ENCODE assay signal across 23 mouse cellular contexts in genomic region chr2:135999361-135999760, GRCm38 (mm10). TPM values are rescaled to one million over a fixed set of nuclear protein-coding genes. Genes with fewer than 3 reads are reported as not detected.
DNase-seq lines count a peak whose midpoint lies in the region; ATAC-seq and TF ChIP-seq lines count a peak whose summit lies in the region.
"Had no signal": no experiment of that assay in that cellular context is flagged by ENCODE, and none has a peak within 500 bp of the region (broad histone marks: within the 10 kb centered on the region; RNA-seq: fewer than 3 reads in every experiment).

No protein-coding gene starts in this region.

- 70% methylated on average over 1 of the region's 1 CpGs for WGBS in heart, embryonic 10.5 days
- 61% methylated on average over 1 of the region's 1 CpGs for WGBS in neural tube, embryonic 13.5 days
- WGBS in hindbrain, postnatal 0 days = 70% methylated on average over 1 of the region's 1 CpGs

- H3K9ac ChIP-seq in neural tube, embryonic 13.5 days = no peak overlapping the region
- H3K9ac ChIP-seq in hindbrain, postnatal 0 days (replicated peaks; ENCODE audit: low read length) = no peak overlapping the region
- H3K9ac ChIP-seq: embryonic facial prominence, embryonic 13.5 days; heart, embryonic 13.5 days; neural tube, embryonic 12.5 days had no signal

- no peaks in the 10 kb centered on the region for H3K36me3 ChIP-seq in heart, embryonic 10.5 days
- peaks cover 3% of the 10 kb centered on the region; the same call in 1 of the 2 replicates for H3K36me3 ChIP-seq in neural tube, embryonic 13.5 days
- peaks cover 8% of the 10 kb centered on the region; the same call in 1 of the 2 replicates for H3K36me3 ChIP-seq in hindbrain, postnatal 0 days (ENCODE audit: insufficient read depth, low read length)
- H3K36me3 ChIP-seq: embryonic facial prominence, embryonic 13.5 days; neural tube, embryonic 12.5 days had no signal

- no peaks in the 10 kb centered on the region for H3K9me3 ChIP-seq in heart, embryonic 10.5 days
- H3K9me3 ChIP-seq in neural tube, embryonic 13.5 days = no peaks in the 10 kb centered on the region
- H3K9me3 ChIP-seq in hindbrain, postnatal 0 days (ENCODE audit: low read length) = no peaks in the 10 kb centered on the region
- H3K9me3 ChIP-seq: embryonic facial prominence, embryonic 13.5 days; heart, embryonic 13.5 days; megakaryocyte, embryonic 14.5 days; neural tube, embryonic 12.5 days had no signal

- ATAC-seq in neural tube, embryonic 13.5 days (ENCODE audit: low read depth) = no peak
- no peak; the same call in 1 of the 2 replicates for ATAC-seq in hindbrain, postnatal 0 days
- ATAC-seq in granulocyte monocyte progenitor cell, adult 5-6 weeks (replicated peaks; ENCODE audit: poor library complexity, severe bottlenecking) = no peak
- ATAC-seq: forebrain, embryonic 16.5 days; intestine, postnatal 0 days had no signal

- H3K4me2 ChIP-seq in neural tube, embryonic 13.5 days = peak overlapping the region; percentile 38
- no peak overlapping the region for H3K4me2 ChIP-seq in hindbrain, postnatal 0 days (ENCODE audit: low read depth, low read length)
- H3K4me2 ChIP-seq: embryonic facial prominence, embryonic 13.5 days; heart, embryonic 13.5 days; neural tube, embryonic 12.5 days had no signal

- no peaks in the 10 kb centered on the region for H3K4me1 ChIP-seq in heart, embryonic 10.5 days
- H3K4me1 ChIP-seq in neural tube, embryonic 13.5 days (replicated peaks) = peaks cover 32% of the 10 kb centered on the region
- peaks cover 6% of the 10 kb centered on the region; the same call in 1 of the 2 replicates for H3K4me1 ChIP-seq in hindbrain, postnatal 0 days (ENCODE audit: insufficient read depth, low read length)
- H3K4me1 ChIP-seq: heart, embryonic 13.5 days had no signal

- no peaks in the 10 kb centered on the region for H3K27me3 ChIP-seq in heart, embryonic 10.5 days (ENCODE audit: insufficient read depth, poor library complexity, severe bottlenecking)
- H3K27me3 ChIP-seq in neural tube, embryonic 13.5 days = no peaks in the 10 kb centered on the region
- no peaks in the 10 kb centered on the region for H3K27me3 ChIP-seq in hindbrain, postnatal 0 days (ENCODE audit: insufficient read depth, low read length)
- H3K27me3 ChIP-seq: embryonic facial prominence, embryonic 13.5 days; heart, embryonic 13.5 days; megakaryocyte, embryonic 14.5 days; neural tube, embryonic 12.5 days had no signal

- H3K4me3 ChIP-seq in heart, embryonic 10.5 days = no peak overlapping the region
- 0 out of 2 replicates have a peak overlapping the region, but pooled peaks have one; percentile 4 for H3K4me3 ChIP-seq in neural tube, embryonic 13.5 days
- no peak overlapping the region for H3K4me3 ChIP-seq in hindbrain, postnatal 0 days (ENCODE audit: low read length)
- H3K4me3 ChIP-seq: embryonic facial prominence, embryonic 13.5 days; heart, embryonic 13.5 days; megakaryocyte, embryonic 14.5 days; neural tube, embryonic 12.5 days had no signal

- no peak overlapping the region for H3K27ac ChIP-seq in heart, embryonic 10.5 days
- 0 out of 2 replicates have a peak overlapping the region, but pooled peaks have one; percentile 46 for H3K27ac ChIP-seq in neural tube, embryonic 13.5 days (replicated peaks)
- no peak overlapping the region for H3K27ac ChIP-seq in hindbrain, postnatal 0 days
- H3K27ac ChIP-seq: embryonic facial prominence, embryonic 13.5 days; heart, embryonic 13.5 days; neural tube, embryonic 12.5 days had no signal

- intact Hi-C loops in heart, postnatal 14 days (cut with DNase I) = no loop called here

- peak; percentile 71 for DNase-seq in heart, embryonic 10.5 days (ENCODE audit: low spot score)
- DNase-seq in heart, postnatal 14 days = no peak
- no peak for DNase-seq in neural tube, embryonic 10.5 days (ENCODE audit: extremely low spot score, low spot score)
- DNase-seq in hindbrain, postnatal 0 days (ENCODE audit: low spot score) = no peak
- no peak for DNase-seq in kidney, postnatal 14 days
- DNase-seq: adrenal gland, adult 2 months; cerebellum, adult 8-10 months; gastrocnemius, postnatal 36 days; heart, postnatal 4 days; left cerebral cortex, postnatal 4 days; lung, adult 18-20 months; spleen, adult 18-20 months; thymus, adult 2 months had no signal

- TF ChIP-seq CTCF in hindbrain, postnatal 0 days (IDR thresholded peaks at IDR 0.05; ENCODE audit: low read depth) = peak; percentile 50

RNA-seq across cellular contexts. Expression of gene Lamp5, which starts 52.7 kb away (rescaled TPM):
- polyA plus RNA-seq in heart, embryonic 10.5 days (2016; fragmentation: Nextera tagmentation; extraction: Ambion mirVana) = 0.13 TPM in 1 of 2 replicates, not detected in the other
- not detected for total RNA-seq in heart, postnatal 14 days (2021)
- 309 TPM in 2 replicates for polyA plus RNA-seq in neural tube, embryonic 13.5 days (2015; fragmentation: Nextera tagmentation; extraction: Ambion mirVana)
- total RNA-seq in hindbrain, postnatal 0 days (2014; rRNA removed) = 43.4 and 56.4 TPM in 2 replicates
- polyA plus RNA-seq in hindbrain, postnatal 0 days (2015; fragmentation: Nextera tagmentation; extraction: Ambion mirVana) = 143 and 145 TPM in 2 replicates
- not detected in 2 replicates for total RNA-seq in granulocyte monocyte progenitor cell, adult 5-6 weeks (2014; fragmentation: Nextera tagmentation)
- total RNA-seq in granulocyte monocyte progenitor cell, adult 5-6 weeks (2017) = not detected in 2 replicates
- total RNA-seq: adrenal gland, adult 2 months; gastrocnemius, postnatal 36 days; heart, postnatal 4 days; liver, adult 2 months had no signal
- polyA plus RNA-seq: adrenal gland, adult 2 months; C2C12; heart, embryonic 13.5 days; intestine, postnatal 0 days; liver, adult 2 months; thymus, adult 2 months had no signal

Comparison
In these comparisons a context has a peak if more than half of its experiments do, and no peak if none do; other contexts are left out.
1. RNA of gene Lamp5, which starts 52.7 kb away (total RNA-seq): 43.4 to 56.4 TPM in hindbrain, postnatal 0 days; not detected in heart, postnatal 14 days and not detected in granulocyte monocyte progenitor cell, adult 5-6 weeks; every median in the first group is over 10 times any median in the second.